Mouse (Mus musculus): ENCODE results near the gene Sbno2.

DNA sequence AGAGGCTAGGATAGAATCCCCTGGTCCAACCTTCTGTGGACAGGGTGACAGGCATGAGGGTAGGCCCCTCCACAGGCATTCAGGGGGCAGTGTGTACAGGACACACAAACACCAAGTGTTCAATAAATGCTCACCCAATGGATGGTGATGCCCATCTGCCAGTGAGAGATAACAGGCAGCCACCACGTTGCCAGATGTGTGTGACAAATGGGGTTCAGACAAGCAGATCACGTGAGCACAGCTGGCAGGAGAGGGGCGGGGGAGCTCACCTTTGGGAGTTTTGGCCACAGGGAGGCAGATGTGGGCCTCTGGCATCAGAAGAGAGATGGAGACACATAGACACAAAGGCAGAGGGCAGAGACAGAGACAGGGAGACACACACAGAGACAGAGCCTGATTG is 24.3 kb downstream of the Sbno2 start:
- TF ChIP-seq POLR2A (IDR thresholded peaks at IDR 0.05; ENCODE audit: control insufficient read depth, extremely low read depth, insufficient read depth, low read length, poor library complexity) (no peak), CTCF (IDR thresholded peaks at IDR 0.05; ENCODE audit: borderline replicate concordance, control insufficient read depth, extremely low read depth, insufficient read depth, low read length, poor library complexity) (no peak)
